Mouse (Mus musculus) ES-E14 (cell line): ENCODE measurements around the gene Foxn3. TPM values are rescaled to one million over a fixed set of nuclear protein-coding genes. Genes with fewer than 3 reads are reported as not detected.

ENCODE experiments used
- DNase-seq: peaks from one replicate; pipeline ENCODE4 v3.0.0-alpha.2; 2013; ENCODE audit warnings: low read depth, low spot score
- H3K27ac ChIP-seq: 2 replicates; pipeline ENCODE4 v1.5.1; 2012; ENCODE audit warnings: low read depth, mild to moderate bottlenecking, low read length, moderate library complexity, mixed read lengths; ENCODE audit not compliant: poor library complexity, insufficient read depth, severe bottlenecking
- H3K36me3 ChIP-seq: 2 replicates; pipeline ENCODE4 v1.6.1; 2012; ENCODE audit warnings: mild to moderate bottlenecking, low read length, moderate library complexity, mixed read lengths; ENCODE audit not compliant: control insufficient read depth, poor library complexity, insufficient read depth, severe bottlenecking
- H3K4me1 ChIP-seq, 2 experiments: fragments of 150-350 bp in 1 of 2; sonication (generic) in 1 of 2; 2 replicates each; pipeline ENCODE4 v1.6.1; 2012; ENCODE audit warnings: low read length in 2 of 2, mild to moderate bottlenecking in 1 of 2, mixed read lengths in 1 of 2; ENCODE audit not compliant: control insufficient read depth in 2 of 2, insufficient read depth in 2 of 2, poor library complexity in 1 of 2
- H3K4me3 ChIP-seq, 2 experiments: fragments of 150-350 bp in 1 of 2; sonication (generic) in 1 of 2; 2 replicates each; pipeline ENCODE4 v1.5.1; 2012; ENCODE audit warnings: low read length in 2 of 2, low read depth in 1 of 2, mild to moderate bottlenecking in 1 of 2, mixed read lengths in 1 of 2; ENCODE audit not compliant: insufficient read depth in 1 of 2, poor library complexity in 1 of 2, severe bottlenecking in 1 of 2
- H3K9ac ChIP-seq: 2 replicates; pipeline ENCODE4 v1.6.1; 2012; ENCODE audit warnings: low read depth, mild to moderate bottlenecking, low read length, mixed read lengths; ENCODE audit not compliant: poor library complexity, insufficient read depth, severe bottlenecking
- H3K9me3 ChIP-seq: fragments of 150-350 bp; sonication (generic); 2 replicates; pipeline ENCODE4 v1.6.1; 2012; ENCODE audit warnings: low read depth, mild to moderate bottlenecking, low read length; ENCODE audit not compliant: control insufficient read depth, insufficient read depth
- CHD2 ChIP-seq: IDR thresholded peaks from 2 replicates; pipeline ENCODE4 v1.6.1; 2014; ENCODE audit warnings: mild to moderate bottlenecking, low read depth, low read length, inconsistent platforms
- HCFC1 ChIP-seq: IDR thresholded peaks from 2 replicates; pipeline ENCODE4 v1.6.1; 2012; ENCODE audit warnings: low read length, inconsistent platforms, borderline replicate concordance; ENCODE audit not compliant: insufficient read depth
- MAFK ChIP-seq: IDR thresholded peaks from 2 replicates; pipeline ENCODE4 v1.6.1; 2014; ENCODE audit warnings: mild to moderate bottlenecking, low read depth, low read length, inconsistent platforms; ENCODE audit not compliant: insufficient read depth
- ZC3H11A ChIP-seq: IDR thresholded peaks from 2 replicates; pipeline ENCODE4 v1.6.1; 2012; ENCODE audit warnings: low read depth, mild to moderate bottlenecking, inconsistent platforms, low read length, borderline replicate concordance
- ZNF384 ChIP-seq: IDR thresholded peaks from 2 replicates; pipeline ENCODE4 v1.6.1; 2012; ENCODE audit warnings: low read depth, low read length, inconsistent platforms
- in situ Hi-C, 2 experiments: fragments of 600-800 bp; cut with MboI; formaldehyde crosslinking; loops; one replicate each; pipeline ENCODE4 v1.15.1; 2025; ENCODE audit warnings: low sequenced_read_pairs in 2 of 2, inconsistent platforms in 1 of 2; ENCODE audit not compliant: unreplicated experiment in 2 of 2
- total RNA-seq: library from RNA; depleted of rRNA; stranded (reverse); fragments of 300-350 nt; gene quantifications from 2 replicates; pipeline ENCODE4 v1.2.3, GENCODE M21; 2012

Foxn3 gene
- total RNA-seq, 1 experiment, result 34.6 TPM

GRCm38 (mm10) chr12:99265777-99266176, 297.6 kb downstream of the Foxn3 start:
- in situ Hi-C loops, result no loop called here
- H3K9me3 ChIP-seq, result no peaks in the 10 kb centered on the region
- DNase-seq, result no peak
- 0 out of 4 replicates have a peak, but pooled peaks cover 0 to 1% of the 10 kb centered on the region in 2 experiments for H3K4me1 ChIP-seq
- H3K4me3 ChIP-seq, result no peak overlapping the region
- no peak overlapping the region for H3K9ac ChIP-seq
- peaks cover 2% of the 10 kb centered on the region; the same call in 1 of the 2 replicates for H3K36me3 ChIP-seq
- H3K27ac ChIP-seq, result no peak overlapping the region
- TF ChIP-seq HCFC1 (no peak), CHD2 (no peak), ZNF384 (no peak), MAFK (no peak), ZC3H11A (no peak)

DNA sequence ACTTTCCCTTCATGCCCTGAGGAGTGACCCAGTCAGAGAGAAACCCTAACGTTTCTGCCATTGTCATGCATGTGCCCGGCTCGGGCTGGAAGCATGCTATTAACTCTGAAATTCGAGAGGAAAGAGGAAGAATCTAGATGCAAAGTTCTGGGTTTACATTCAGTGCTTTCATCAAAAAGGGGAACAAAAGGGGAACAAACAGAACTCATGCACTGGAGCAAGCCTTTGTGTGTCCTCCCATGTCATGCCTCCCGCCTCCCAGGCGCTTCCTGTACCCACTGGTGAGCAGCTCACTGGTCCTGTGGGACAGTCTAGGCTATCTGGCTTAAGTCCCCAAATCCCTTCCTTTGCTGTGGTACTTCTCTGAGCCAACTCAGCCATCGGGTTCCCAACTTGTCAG, 299.0 kb downstream of the Foxn3 start:
- H3K27ac ChIP-seq, result no peak overlapping the region
- no peak overlapping the region for H3K9ac ChIP-seq
- DNase-seq, result no peak
- peaks cover 2% of the 10 kb centered on the region; the same call in 1 of the 2 replicates for H3K36me3 ChIP-seq
- no peak for TF ChIP-seq ZC3H11A
- no peak for TF ChIP-seq CHD2
- TF ChIP-seq ZNF384, result no peak
- TF ChIP-seq HCFC1, result no peak
- no peak for TF ChIP-seq MAFK
- no peaks in the 10 kb centered on the region for H3K9me3 ChIP-seq
- peaks cover 0 to 9% of the 10 kb centered on the region in 2 experiments; a peak in 1 of 4 replicates for H3K4me1 ChIP-seq
- H3K4me3 ChIP-seq, result no peak overlapping the region
- in situ Hi-C loops, result no loop called here

DNA sequence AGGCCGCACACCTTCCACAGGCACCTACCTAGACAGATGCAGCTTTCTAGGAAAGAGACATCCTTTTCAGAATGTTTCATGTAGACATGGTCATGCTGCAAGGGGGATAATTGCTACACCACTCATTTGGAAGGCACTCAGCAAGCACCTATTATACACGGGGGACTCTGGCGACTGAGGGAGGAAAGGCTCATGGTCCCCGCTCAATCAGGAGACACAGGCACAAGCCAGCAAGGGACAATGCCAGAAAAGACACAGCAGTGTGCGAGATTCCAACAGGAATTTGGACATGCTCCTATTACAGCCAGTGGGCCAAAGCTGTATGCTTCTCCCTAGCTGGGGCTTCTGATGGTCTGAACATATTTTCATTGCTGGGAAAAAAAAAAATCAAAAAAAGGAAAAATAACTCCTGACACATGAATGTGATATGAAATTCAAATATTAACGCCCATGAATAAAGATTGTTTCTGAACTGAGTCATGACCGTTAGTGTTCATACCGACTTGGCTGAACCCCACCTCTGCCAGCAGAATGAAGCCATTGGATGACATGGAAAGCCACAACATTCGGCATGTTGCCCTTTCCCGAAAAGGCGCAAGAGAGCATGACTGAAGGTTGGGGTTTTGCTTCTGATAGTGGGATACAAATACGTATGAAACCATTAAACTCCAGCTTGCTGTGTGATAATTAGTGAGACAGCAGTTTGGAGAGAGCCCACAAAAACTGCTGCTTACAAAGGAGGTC, 299.6 kb downstream of the Foxn3 start:
- in situ Hi-C loops, result no loop called here
- H3K9me3 ChIP-seq, result no peaks in the 10 kb centered on the region
- peaks cover 0 to 9% of the 10 kb centered on the region in 2 experiments; a peak in 1 of 4 replicates for H3K4me1 ChIP-seq
- no peak overlapping the region for H3K27ac ChIP-seq
- H3K9ac ChIP-seq, result no peak overlapping the region
- H3K36me3 ChIP-seq, result peaks cover 2% of the 10 kb centered on the region; the same call in 1 of the 2 replicates
- DNase-seq, result no peak
- no peak overlapping the region for H3K4me3 ChIP-seq
- TF ChIP-seq ZNF384 (no peak), ZC3H11A (no peak), MAFK (no peak), HCFC1 (no peak), CHD2 (no peak)

DNA sequence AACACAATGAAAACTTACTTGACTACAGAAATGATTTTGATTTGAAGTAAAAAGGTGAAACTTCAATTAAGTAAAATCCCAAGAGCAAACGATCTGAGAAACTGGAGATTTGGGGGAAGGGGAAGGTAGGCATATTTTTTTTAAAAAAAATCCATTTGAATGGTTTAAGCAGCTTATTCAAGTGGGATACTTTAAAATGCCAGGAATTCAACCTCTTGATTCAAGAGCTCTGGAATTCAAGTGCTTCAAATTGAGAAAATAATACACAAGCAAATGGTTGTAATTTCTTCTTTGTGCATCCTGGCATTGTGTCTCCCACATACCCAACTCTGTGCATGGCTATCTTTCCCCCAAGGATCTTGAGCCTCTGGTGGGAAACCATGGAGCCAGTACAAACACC, 300.5 kb downstream of the Foxn3 start:
- peaks cover 0 to 9% of the 10 kb centered on the region in 2 experiments; a peak in 1 of 4 replicates for H3K4me1 ChIP-seq
- H3K9ac ChIP-seq, result no peak overlapping the region
- no peak overlapping the region for H3K4me3 ChIP-seq
- H3K36me3 ChIP-seq, result peaks cover 2% of the 10 kb centered on the region; the same call in 1 of the 2 replicates
- in situ Hi-C loops, result no loop called here
- DNase-seq, result no peak
- TF ChIP-seq ZNF384 (no peak), ZC3H11A (no peak), HCFC1 (no peak), MAFK (no peak), CHD2 (no peak)
- no peaks in the 10 kb centered on the region for H3K9me3 ChIP-seq
- H3K27ac ChIP-seq, result no peak overlapping the region
